Mouse (Mus musculus) lung, embryonic 15.5 days (tissue): ENCODE measurements around the gene Ccr4. TPM values are rescaled to one million over a fixed set of nuclear protein-coding genes. Genes with fewer than 3 reads are reported as not detected.
A peak's percentile ranks its signal among the peaks of the same experiment; 100 is the strongest.

Source experiments
- ATAC-seq: fragments of 200-750 bp; cut with Nextera tagmentation; 2 replicates; pipeline ENCODE4 v1.8.0; 2017; ENCODE audit warnings: moderate number of reproducible peaks, borderline replicate concordance; ENCODE audit not compliant: low FRiP score, low TSS enrichment; ENCODE audit errors: extremely low read depth
- H3K27ac ChIP-seq: fragments of 300-500 bp; sonication (generic); 2 replicates; pipeline ENCODE4 v1.5.1; 2015; ENCODE audit warnings: moderate library complexity, mild to moderate bottlenecking, inconsistent platforms
- H3K27me3 ChIP-seq: fragments of 300-500 bp; sonication (generic); 2 replicates; pipeline ENCODE4 v1.6.1; 2015; ENCODE audit warnings: inconsistent platforms
- H3K36me3 ChIP-seq: fragments of 300-500 bp; sonication (generic); 2 replicates; pipeline ENCODE4 v1.6.1; 2015; ENCODE audit warnings: inconsistent platforms
- H3K4me1 ChIP-seq: fragments of 300-500 bp; sonication (generic); 2 replicates; pipeline ENCODE4 v1.6.1; 2015; ENCODE audit warnings: inconsistent platforms
- H3K4me2 ChIP-seq: fragments of 300-500 bp; sonication (generic); 2 replicates; pipeline ENCODE4 v1.6.1; 2015; ENCODE audit warnings: inconsistent platforms, mild to moderate bottlenecking, moderate library complexity
- H3K4me3 ChIP-seq: fragments of 300-500 bp; sonication (generic); 2 replicates; pipeline ENCODE4 v1.5.1; 2015; ENCODE audit warnings: mild to moderate bottlenecking, inconsistent platforms
- H3K9ac ChIP-seq: fragments of 300-500 bp; sonication (generic); 2 replicates; pipeline ENCODE4 v1.6.1; 2015; ENCODE audit warnings: inconsistent platforms
- H3K9me3 ChIP-seq: fragments of 300-500 bp; sonication (generic); 2 replicates; pipeline ENCODE4 v1.6.1; 2016; ENCODE audit warnings: inconsistent platforms
- WGBS: fragments of 180-500 bp; shearing (Covaris S2); methylation state at CpG from one replicate; pipeline ENCODE4 v1.1.7; 2015; 5-methylcytosine and 5-hydroxymethylcytosine counted together
- polyA plus RNA-seq: library from polyadenylated mRNA; unstranded; fragments of >200 nt; fragmentation: Nextera tagmentation; extraction: Ambion mirVana; gene quantifications from 2 replicates; pipeline ENCODE4 v1.2.1, GENCODE M21; 2015

Gene Ccr4
- polyA plus RNA-seq, 1 experiment from 2014 or later: 0.37 TPM

DNA sequence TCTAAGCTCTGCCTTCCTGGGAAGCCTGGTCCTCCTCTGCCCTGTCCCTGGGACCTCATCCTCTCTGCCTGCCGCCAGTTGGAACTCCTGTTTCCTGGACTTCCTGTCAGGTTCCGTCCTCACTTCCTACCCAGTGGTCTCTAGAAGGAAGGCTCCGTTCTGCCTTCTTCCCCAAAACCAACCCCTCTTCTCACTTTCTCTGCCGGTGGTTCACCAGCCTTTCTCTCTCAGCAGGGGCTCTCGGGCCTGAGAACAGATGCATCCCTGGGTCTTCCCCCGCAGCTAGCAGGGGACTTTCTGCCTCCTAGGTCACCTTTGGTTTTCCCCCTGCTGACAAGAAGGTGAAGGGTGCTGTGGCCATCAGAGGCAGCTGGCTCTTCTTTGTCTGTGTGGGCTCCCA is 39.3 kb downstream of the Ccr4 start:
- no peaks in the 10 kb centered on the region for H3K27me3 ChIP-seq
- no peak overlapping the region for H3K4me2 ChIP-seq
- no peak for ATAC-seq
- H3K4me1 ChIP-seq: no peaks in the 10 kb centered on the region
- no peak overlapping the region for H3K27ac ChIP-seq
- H3K9ac ChIP-seq: no peak overlapping the region
- no peak overlapping the region for H3K4me3 ChIP-seq
- no peaks in the 10 kb centered on the region for H3K9me3 ChIP-seq
- peaks cover 3% of the 10 kb centered on the region; the same call in 1 of the 2 replicates for H3K36me3 ChIP-seq
- WGBS: 61% methylated on average over 6 of the region's 6 CpGs

DNA sequence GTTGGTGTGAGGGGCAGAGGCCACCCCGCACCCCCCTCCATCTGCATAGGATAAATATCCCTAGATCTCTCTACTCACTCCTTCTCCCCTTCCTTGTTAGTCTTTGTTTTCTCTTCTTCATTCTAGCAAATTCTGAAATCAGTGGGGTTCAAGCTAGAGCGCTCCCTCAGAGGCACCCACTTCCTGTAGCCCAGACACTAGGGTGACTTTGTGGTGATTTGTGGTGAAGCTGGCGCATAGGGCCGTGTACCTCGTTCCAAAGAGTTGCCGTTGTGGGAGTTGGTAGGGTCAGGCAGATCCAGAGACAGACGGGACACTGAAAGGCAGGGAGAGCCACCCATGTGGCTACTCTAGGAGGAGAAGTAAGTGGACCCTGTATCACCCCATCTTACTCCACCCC is 42.1 kb downstream of the Ccr4 start:
- WGBS: 93% methylated on average over 7 of the region's 7 CpGs
- Histone ChIP-seq H3K9me3 (no peaks in the 10 kb centered on the region), H3K4me3 (no peak overlapping the region), H3K4me2 (no peak overlapping the region), H3K27ac (no peak overlapping the region), H3K27me3 (no peaks in the 10 kb centered on the region), H3K36me3 (peaks cover 14% of the 10 kb centered on the region), H3K9ac (no peak overlapping the region), H3K4me1 (no peaks in the 10 kb centered on the region)
- no peak for ATAC-seq

DNA sequence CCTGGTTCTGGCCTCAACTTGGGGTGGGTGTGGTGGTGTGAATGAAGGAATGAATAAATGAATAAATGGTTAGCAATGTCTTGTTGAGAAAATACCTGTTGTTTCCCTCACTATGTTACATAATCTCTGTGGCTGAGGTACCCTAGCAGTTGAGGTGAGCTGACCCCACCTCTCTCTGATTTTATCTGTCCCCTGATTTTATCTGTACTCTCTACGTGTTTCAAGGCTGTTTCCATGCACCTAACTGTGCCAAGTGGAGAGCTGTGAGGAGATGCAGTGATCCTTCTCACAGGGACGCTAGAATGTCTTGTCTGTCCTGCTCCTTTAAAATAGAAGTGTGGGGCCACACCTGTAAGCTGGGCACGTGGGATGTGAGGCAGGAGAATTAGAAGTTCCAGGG is 46.3 kb downstream of the Ccr4 start:
- 67% methylated on average over 3 of the region's 3 CpGs for WGBS
- H3K9me3 ChIP-seq: no peaks in the 10 kb centered on the region
- H3K27me3 ChIP-seq: no peaks in the 10 kb centered on the region
- no peak overlapping the region for H3K4me2 ChIP-seq
- no peaks in the 10 kb centered on the region for H3K4me1 ChIP-seq
- ATAC-seq: no peak
- H3K9ac ChIP-seq: no peak overlapping the region
- peaks cover 15% of the 10 kb centered on the region for H3K36me3 ChIP-seq
- no peak overlapping the region for H3K4me3 ChIP-seq
- no peak overlapping the region for H3K27ac ChIP-seq

DNA sequence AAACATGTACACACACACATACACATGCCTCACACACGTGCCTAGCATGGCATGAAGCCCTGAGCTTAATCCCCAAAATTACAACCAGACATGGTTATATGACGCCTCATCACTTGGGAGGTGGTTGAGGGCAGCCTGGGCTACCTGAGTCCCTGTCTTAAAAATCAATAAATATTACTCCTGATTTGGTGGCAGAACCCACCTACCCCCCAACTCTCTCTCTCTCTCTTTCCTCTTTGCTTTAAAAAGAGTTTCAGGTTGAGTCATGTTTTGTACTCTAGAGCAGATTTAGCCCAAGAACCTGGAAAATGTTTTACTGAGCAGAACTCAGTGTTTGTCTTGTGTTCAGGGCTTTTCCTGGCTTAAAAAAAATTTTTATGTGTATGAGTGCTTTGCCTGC is 49.3 kb downstream of the Ccr4 start:
- Histone ChIP-seq H3K4me3 (no peak overlapping the region), H3K4me1 (no peaks in the 10 kb centered on the region)

DNA sequence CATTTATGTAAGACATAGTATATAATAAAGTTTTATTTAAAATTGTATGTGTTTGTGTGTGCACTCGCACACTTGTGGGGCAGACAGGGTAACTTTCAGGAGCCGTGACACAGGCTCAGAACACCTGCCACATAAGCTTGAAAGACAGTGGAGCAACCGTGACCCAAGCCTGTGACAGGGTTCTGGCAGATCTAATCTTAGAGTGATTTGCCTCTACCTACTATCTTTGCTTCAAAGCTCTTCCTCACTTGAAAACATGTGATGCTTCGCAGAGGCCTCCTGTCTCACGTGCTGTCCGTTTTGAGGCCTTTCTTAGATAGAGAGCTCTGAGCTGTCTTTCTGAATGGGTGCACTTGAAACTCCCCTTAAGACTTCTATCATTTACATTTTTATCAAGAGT is 52.3 kb downstream of the Ccr4 start:
- Histone ChIP-seq H3K36me3 (peaks cover 3% of the 10 kb centered on the region), H3K9me3 (no peaks in the 10 kb centered on the region), H3K4me1 (no peaks in the 10 kb centered on the region), H3K27me3 (no peaks in the 10 kb centered on the region), H3K27ac (no peak overlapping the region), H3K4me3 (no peak overlapping the region), H3K9ac (no peak overlapping the region), H3K4me2 (no peak overlapping the region)
- no peak for ATAC-seq
- WGBS: 82% methylated on average over 6 of the region's 6 CpGs

More for the DNA sequence above, 49.3 kb downstream of the Ccr4 start:
- Histone ChIP-seq H3K9ac (no peak overlapping the region), H3K4me2 (no peak overlapping the region), H3K9me3 (no peaks in the 10 kb centered on the region), H3K36me3 (peaks cover 15% of the 10 kb centered on the region), H3K27me3 (no peaks in the 10 kb centered on the region), H3K27ac (no peak overlapping the region)
- 82% methylated on average over 2 of the region's 2 CpGs for WGBS
- ATAC-seq: no peak

DNA sequence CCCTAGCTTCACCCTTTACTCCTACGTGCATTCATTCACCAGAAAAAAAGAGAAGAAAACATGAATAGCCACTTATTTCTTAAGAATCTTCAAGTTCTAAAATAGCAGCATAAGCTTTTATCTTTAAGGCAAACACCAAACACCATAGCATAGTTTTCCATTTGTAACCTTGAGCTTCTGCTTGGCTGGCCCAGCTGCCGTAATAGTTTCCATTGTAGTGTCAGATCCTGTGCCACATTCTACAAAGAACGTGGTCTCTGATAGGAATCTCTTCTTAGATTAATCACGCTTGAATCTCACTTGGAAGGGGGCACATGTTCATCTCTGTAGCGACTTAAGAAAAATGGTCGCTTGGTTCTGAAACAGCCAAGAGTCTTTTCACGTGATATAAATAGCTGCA is 53.1 kb downstream of the Ccr4 start:
- Histone ChIP-seq H3K9ac (no peak overlapping the region), H3K27ac (no peak overlapping the region), H3K36me3 (no peaks in the 10 kb centered on the region), H3K4me1 (no peaks in the 10 kb centered on the region), H3K27me3 (no peaks in the 10 kb centered on the region), H3K4me3 (no peak overlapping the region), H3K9me3 (no peaks in the 10 kb centered on the region), H3K4me2 (no peak overlapping the region)
- no peak for ATAC-seq
- 75% methylated on average over 7 of the region's 7 CpGs for WGBS

DNA sequence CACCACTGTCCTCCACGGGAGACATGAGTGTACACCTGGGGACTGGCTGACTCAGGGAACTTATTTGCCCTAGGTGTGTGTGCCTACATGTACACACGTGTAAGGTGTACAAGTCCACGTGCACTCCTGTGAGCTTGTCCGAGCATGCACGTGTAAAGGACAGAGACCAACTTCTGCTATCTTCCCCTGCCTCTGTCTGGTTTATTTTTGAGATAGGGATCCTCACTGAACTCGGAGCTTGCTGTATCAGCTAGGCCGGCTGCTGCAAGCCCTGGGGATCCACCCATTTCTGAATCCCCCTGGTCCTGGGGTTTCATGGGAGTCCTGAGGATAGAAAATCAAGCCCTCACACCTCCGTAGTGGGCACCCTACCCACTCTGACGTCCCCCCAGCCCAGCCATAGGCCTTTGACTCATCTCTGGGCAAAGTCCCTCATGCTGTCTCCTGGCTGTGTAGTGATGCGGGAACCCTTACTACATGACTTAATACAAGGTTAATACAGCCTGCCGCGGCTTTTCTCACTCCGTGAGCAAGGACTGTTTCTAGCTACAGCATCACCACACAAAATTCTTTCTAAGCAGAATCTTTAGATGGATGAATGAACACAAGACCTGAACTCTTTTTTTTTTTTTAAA is 55.5 kb downstream of the Ccr4 start:
- H3K36me3 ChIP-seq: no peaks in the 10 kb centered on the region
- no peak overlapping the region for H3K4me3 ChIP-seq
- no peak overlapping the region for H3K9ac ChIP-seq
- no peaks in the 10 kb centered on the region for H3K27me3 ChIP-seq
- ATAC-seq: no peak
- 80% methylated on average over 13 of the region's 13 CpGs for WGBS
- H3K9me3 ChIP-seq: no peaks in the 10 kb centered on the region
- H3K4me1 ChIP-seq: no peaks in the 10 kb centered on the region
- no peak overlapping the region for H3K4me2 ChIP-seq
- H3K27ac ChIP-seq: no peak overlapping the region

DNA sequence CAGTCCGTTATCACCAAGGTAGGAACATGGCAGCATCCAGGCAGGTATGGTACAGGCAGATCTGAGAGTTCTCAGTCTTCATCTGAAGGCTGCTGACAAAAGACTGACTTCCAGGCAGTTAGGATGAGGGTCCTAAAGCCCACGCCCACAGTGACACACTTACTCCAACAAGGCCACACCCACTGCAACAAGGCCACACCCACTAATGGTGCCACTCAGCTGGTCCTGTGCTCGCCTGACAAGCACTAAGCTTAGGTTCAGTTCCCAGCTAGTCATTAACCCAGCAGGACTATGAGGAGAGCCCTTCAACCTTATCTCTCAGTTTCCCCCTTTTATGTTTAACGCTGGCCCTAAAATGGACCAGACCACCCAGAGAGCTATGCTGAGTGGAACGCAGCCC is 56.0 kb downstream of the Ccr4 start:
- 58% methylated on average over 5 of the region's 5 CpGs for WGBS
- Histone ChIP-seq H3K9me3 (no peaks in the 10 kb centered on the region), H3K4me3 (no peak overlapping the region), H3K4me1 (no peaks in the 10 kb centered on the region), H3K4me2 (no peak overlapping the region), H3K36me3 (no peaks in the 10 kb centered on the region), H3K9ac (no peak overlapping the region), H3K27ac (no peak overlapping the region), H3K27me3 (no peaks in the 10 kb centered on the region)
- peak; percentile 35; the same call in 1 of the 2 replicates for ATAC-seq

DNA sequence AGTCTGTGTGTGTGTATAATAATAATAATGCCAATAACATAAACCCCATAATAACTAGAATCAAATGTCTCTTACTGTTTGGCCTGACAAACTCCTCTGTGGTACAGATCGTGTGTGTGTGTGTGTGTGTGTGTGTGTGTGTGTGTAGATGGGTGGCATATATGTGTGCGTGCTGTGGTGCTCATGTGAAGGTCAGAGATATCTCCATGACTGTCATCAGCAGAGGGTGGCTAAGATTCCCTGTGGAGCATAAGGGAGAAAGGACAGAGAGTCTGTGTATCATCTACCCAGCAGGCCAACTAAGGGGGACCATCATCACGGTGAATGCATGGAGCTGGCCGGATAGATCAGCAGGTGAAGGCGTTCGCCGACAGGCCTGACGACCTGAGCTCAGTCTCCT is 57.8 kb downstream of the Ccr4 start:
- Histone ChIP-seq H3K27ac (no peak overlapping the region), H3K9me3 (no peaks in the 10 kb centered on the region), H3K4me2 (no peak overlapping the region), H3K9ac (no peak overlapping the region), H3K4me1 (no peaks in the 10 kb centered on the region), H3K27me3 (no peaks in the 10 kb centered on the region), H3K4me3 (no peak overlapping the region), H3K36me3 (no peaks in the 10 kb centered on the region)
- WGBS: 90% methylated on average over 8 of the region's 8 CpGs
- no peak for ATAC-seq

DNA sequence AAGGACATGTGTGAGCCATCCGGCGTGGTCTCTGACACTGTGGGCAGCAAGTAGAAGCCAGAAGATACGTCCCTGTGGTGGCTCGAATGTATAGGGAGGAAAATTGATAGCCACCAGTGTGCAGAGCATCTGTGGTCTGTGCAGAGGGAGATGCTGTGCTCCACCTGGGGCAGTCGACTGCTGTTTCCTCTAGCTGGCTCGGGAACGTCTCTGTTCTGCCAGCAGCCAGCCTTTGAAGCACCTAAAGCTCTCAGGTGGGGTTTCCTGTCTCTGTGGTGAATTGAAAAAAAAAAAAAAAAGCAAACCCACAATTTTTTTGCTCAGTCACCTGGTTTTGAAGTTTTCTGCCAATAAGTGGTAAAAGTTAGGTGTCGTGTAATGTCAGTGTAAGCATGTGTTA is 61.4 kb downstream of the Ccr4 start:
- H3K27me3 ChIP-seq: no peaks in the 10 kb centered on the region
- 91% methylated on average over 8 of the region's 8 CpGs for WGBS
- H3K9me3 ChIP-seq: no peaks in the 10 kb centered on the region
- no peak overlapping the region for H3K4me3 ChIP-seq
- no peak overlapping the region for H3K27ac ChIP-seq
- no peak for ATAC-seq
- H3K9ac ChIP-seq: no peak overlapping the region
- no peak overlapping the region for H3K4me2 ChIP-seq
- H3K4me1 ChIP-seq: no peaks in the 10 kb centered on the region
- H3K36me3 ChIP-seq: no peaks in the 10 kb centered on the region

DNA sequence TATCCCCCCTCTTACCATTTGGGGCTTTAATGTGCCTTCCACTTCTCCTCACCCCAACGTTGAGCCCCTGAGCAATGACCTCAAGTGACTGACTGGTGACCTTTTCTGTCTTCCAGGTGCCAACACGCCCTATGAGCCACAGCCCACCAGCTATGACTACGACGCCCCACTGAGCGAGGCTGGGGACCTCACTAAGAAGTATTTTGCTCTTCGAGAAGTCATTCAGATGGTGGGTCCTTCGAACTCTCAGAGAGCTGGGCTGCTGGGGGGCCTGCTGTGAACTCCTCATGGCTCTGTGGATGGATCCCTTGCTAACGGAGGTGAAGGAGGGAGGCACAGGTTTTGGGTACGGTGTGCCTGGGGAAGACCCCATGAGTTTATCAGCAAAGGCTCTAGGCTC is 61.8 kb downstream of the Ccr4 start:
- Histone ChIP-seq H3K9ac (no peak overlapping the region), H3K4me2 (no peak overlapping the region), H3K4me1 (no peaks in the 10 kb centered on the region), H3K36me3 (no peaks in the 10 kb centered on the region), H3K27me3 (no peaks in the 10 kb centered on the region), H3K9me3 (no peaks in the 10 kb centered on the region), H3K4me3 (no peak overlapping the region), H3K27ac (no peak overlapping the region)
- no peak; the same call in 1 of the 2 replicates for ATAC-seq
- WGBS: 82% methylated on average over 9 of the region's 9 CpGs

DNA sequence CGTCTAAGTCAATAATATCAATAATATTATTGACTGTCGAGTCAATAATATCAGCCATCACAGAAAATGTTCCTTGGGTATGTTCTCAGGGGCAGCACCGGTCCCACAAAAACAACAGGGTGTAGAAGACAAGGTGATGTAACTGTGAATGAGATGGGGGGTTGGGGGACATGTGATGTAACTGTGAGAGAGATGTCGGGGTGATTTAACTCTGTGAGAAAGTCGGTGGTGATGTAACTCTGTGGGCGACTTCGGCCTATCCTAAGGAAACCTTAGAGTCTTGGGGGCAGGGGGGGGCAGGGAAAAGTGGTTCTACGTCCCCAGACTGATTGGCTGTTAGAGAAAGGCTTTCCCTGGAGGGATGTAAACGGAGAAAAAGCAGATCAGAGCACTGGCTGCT is 62.5 kb downstream of the Ccr4 start:
- no peak for ATAC-seq
- Histone ChIP-seq H3K9ac (no peak overlapping the region), H3K9me3 (no peaks in the 10 kb centered on the region), H3K36me3 (no peaks in the 10 kb centered on the region), H3K4me2 (no peak overlapping the region), H3K27ac (no peak overlapping the region), H3K4me3 (no peak overlapping the region), H3K27me3 (no peaks in the 10 kb centered on the region), H3K4me1 (no peaks in the 10 kb centered on the region)
- WGBS: 84% methylated on average over 9 of the region's 9 CpGs

DNA sequence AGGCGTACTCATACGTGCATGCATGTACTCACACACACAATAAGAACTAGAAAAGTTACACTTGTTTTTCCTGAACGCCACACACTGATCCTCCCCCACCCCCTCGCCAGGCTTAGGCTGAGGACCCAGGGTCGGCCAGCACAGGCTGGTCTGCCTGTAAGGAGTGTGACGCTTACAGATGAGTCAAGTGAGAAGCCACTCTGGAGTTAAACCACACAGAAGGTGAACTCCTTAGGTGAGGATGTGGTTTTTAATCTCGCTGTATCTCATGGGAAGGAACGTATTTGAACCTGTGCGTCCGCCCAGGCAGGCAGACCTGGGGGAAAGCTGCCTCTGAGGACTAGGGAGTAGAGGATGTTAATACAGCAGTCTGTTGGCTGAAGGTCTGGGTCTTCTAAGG is 64.2 kb downstream of the Ccr4 start:
- H3K4me1 ChIP-seq: no peaks in the 10 kb centered on the region
- 76% methylated on average over 10 of the region's 10 CpGs for WGBS
- no peak overlapping the region for H3K27ac ChIP-seq
- no peak for ATAC-seq
- H3K4me3 ChIP-seq: no peak overlapping the region
- H3K27me3 ChIP-seq: no peaks in the 10 kb centered on the region
- H3K9ac ChIP-seq: no peak overlapping the region
- no peak overlapping the region for H3K4me2 ChIP-seq
- H3K36me3 ChIP-seq: peaks cover 5% of the 10 kb centered on the region; the same call in 1 of the 2 replicates
- no peaks in the 10 kb centered on the region for H3K9me3 ChIP-seq
